Mouse (Mus musculus) MEL (cell line): ENCODE measurements around the gene Pisd. TPM values are rescaled to one million over a fixed set of nuclear protein-coding genes. Genes with fewer than 3 reads are reported as not detected.

ENCODE experiments used
- DNase-seq: peaks from one replicate; pipeline ENCODE4 v3.0.0; 2011; ENCODE audit warnings: low read depth, low spot score
- H3K27ac ChIP-seq: 2 replicates; pipeline ENCODE4 v1.5.1; 2012; ENCODE audit warnings: low read depth, mild to moderate bottlenecking, control low read depth, low read length, moderate library complexity; ENCODE audit not compliant: control insufficient read depth
- H3K27me3 ChIP-seq, 2 experiments: fragments of 150-350 bp in 1 of 2; sonication (generic) in 1 of 2; 2 replicates each; pipeline ENCODE4 v1.6.1; 2012; ENCODE audit warnings: low read length in 2 of 2, mild to moderate bottlenecking in 2 of 2, improper control_type of control experiment in 1 of 2, moderate library complexity in 1 of 2; ENCODE audit not compliant: insufficient read depth in 2 of 2, control insufficient read depth in 1 of 2
- H3K36me3 ChIP-seq, 2 experiments: 2 replicates each; pipeline ENCODE4 v1.6.1; 2012 to 2014; ENCODE audit warnings: low read length in 2 of 2, improper control_type of control experiment in 1 of 2, inconsistent platforms in 1 of 2, mild to moderate bottlenecking in 1 of 2; ENCODE audit not compliant: insufficient read depth in 2 of 2, control insufficient read depth in 1 of 2
- H3K4me1 ChIP-seq, 2 experiments: fragments of 150-350 bp in 1 of 2; sonication (generic) in 1 of 2; 2 replicates each; pipeline ENCODE4 v1.6.1; 2012; ENCODE audit warnings: low read length in 2 of 2, improper control_type of control experiment in 1 of 2, mild to moderate bottlenecking in 1 of 2; ENCODE audit not compliant: insufficient read depth in 2 of 2, control insufficient read depth in 1 of 2
- H3K4me3 ChIP-seq, 2 experiments: fragments of 150-350 bp in 1 of 2; sonication (generic) in 1 of 2; 2 replicates each; pipeline ENCODE4 v1.5.1; 2012; ENCODE audit warnings: low read depth in 2 of 2, low read length in 2 of 2, mild to moderate bottlenecking in 2 of 2, moderate library complexity in 2 of 2, control low read depth in 1 of 2, improper control_type of control experiment in 1 of 2; ENCODE audit not compliant: control insufficient read depth in 1 of 2, insufficient read depth in 1 of 2
- H3K79me2 ChIP-seq: 2 replicates; pipeline ENCODE4 v1.6.1; 2012; ENCODE audit warnings: mild to moderate bottlenecking, low read length, moderate library complexity; ENCODE audit not compliant: control insufficient read depth, poor library complexity, insufficient read depth
- H3K9ac ChIP-seq: 2 replicates; pipeline ENCODE4 v1.6.1; 2012; ENCODE audit warnings: low read depth, mild to moderate bottlenecking, control low read depth, low read length, moderate library complexity; ENCODE audit not compliant: control insufficient read depth, poor library complexity, severe bottlenecking
- H3K9me3 ChIP-seq: fragments of 150-350 bp; sonication (generic); replicated peaks from 2 replicates; pipeline ENCODE4 v1.6.1; 2012; ENCODE audit warnings: mild to moderate bottlenecking, low read length, improper control_type of control experiment, moderate library complexity; ENCODE audit not compliant: insufficient read depth
- BHLHE40 ChIP-seq: IDR thresholded peaks from 2 replicates; pipeline ENCODE4 v1.6.1; 2012; ENCODE audit warnings: low read depth, mild to moderate bottlenecking, inconsistent platforms, low read length, improper control_type of control experiment, borderline replicate concordance
- CHD2 ChIP-seq: IDR thresholded peaks from 2 replicates; pipeline ENCODE4 v1.6.1; 2011; ENCODE audit warnings: low read length, improper control_type of control experiment
- CTCF ChIP-seq, 3 experiments: IDR thresholded peaks in 2 of 3; conservative IDR thresholded peaks in 1 of 3; 2 replicates each; pipeline ENCODE4 v1.5.1; 2011 to 2012; ENCODE audit warnings: low read length in 3 of 3, low read depth in 2 of 3, mild to moderate bottlenecking in 2 of 3, improper control_type of control experiment in 1 of 3, inconsistent platforms in 1 of 3, mixed read lengths in 1 of 3, moderate library complexity in 1 of 3; ENCODE audit not compliant: control insufficient read depth in 1 of 3, insufficient read depth in 1 of 3, poor library complexity in 1 of 3, severe bottlenecking in 1 of 3
- E2F4 ChIP-seq: IDR thresholded peaks from 2 replicates; pipeline ENCODE4 v1.6.1; 2011; ENCODE audit warnings: low read depth, low read length, improper control_type of control experiment, borderline replicate concordance
- ELF1 ChIP-seq: IDR thresholded peaks from 2 replicates; pipeline ENCODE4 v1.6.1; 2014; ENCODE audit warnings: low read depth, mild to moderate bottlenecking, inconsistent platforms, low read length, improper control_type of control experiment, moderate library complexity
- ETS1 ChIP-seq: IDR thresholded peaks from 2 replicates; pipeline ENCODE4 v1.6.1; 2012; ENCODE audit warnings: low read depth, mild to moderate bottlenecking, inconsistent platforms, low read length, improper control_type of control experiment, moderate library complexity
- JUND ChIP-seq: IDR thresholded peaks from 2 replicates; pipeline ENCODE4 v1.6.1; 2011; ENCODE audit warnings: low read depth, mild to moderate bottlenecking, improper control_type of control experiment, low read length
- MAX ChIP-seq: IDR thresholded peaks from 2 replicates; pipeline ENCODE4 v1.6.1; 2011; ENCODE audit warnings: low read length, improper control_type of control experiment
- MAZ ChIP-seq: IDR thresholded peaks from 2 replicates; pipeline ENCODE4 v1.6.1; 2012; ENCODE audit warnings: low read depth, mild to moderate bottlenecking, inconsistent platforms, low read length, improper control_type of control experiment
- MYC ChIP-seq: IDR thresholded peaks from 2 replicates; pipeline ENCODE4 v1.6.1; 2011; ENCODE audit warnings: low read depth, mild to moderate bottlenecking, low read length, improper control_type of control experiment, moderate library complexity
- NELFE ChIP-seq: IDR thresholded peaks from 2 replicates; pipeline ENCODE4 v1.6.1; 2011; ENCODE audit warnings: low read depth, low read length, improper control_type of control experiment
- NRF1 ChIP-seq: IDR thresholded peaks from 2 replicates; pipeline ENCODE4 v1.6.1; 2014; ENCODE audit warnings: low read depth, mild to moderate bottlenecking, inconsistent platforms, low read length, improper control_type of control experiment, moderate library complexity; ENCODE audit not compliant: poor library complexity, insufficient read depth, severe bottlenecking
- POLR2AphosphoS2 ChIP-seq: IDR thresholded peaks from 2 replicates; pipeline ENCODE4 v1.6.1; 2011; ENCODE audit warnings: low read length, improper control_type of control experiment
- POLR2AphosphoS5 ChIP-seq: IDR thresholded peaks from 2 replicates; pipeline ENCODE4 v1.6.1; 2012; ENCODE audit warnings: low read depth, borderline replicate concordance, mild to moderate bottlenecking, inconsistent platforms, low read length, moderate library complexity, mixed read lengths
- SMC3 ChIP-seq: IDR thresholded peaks from 2 replicates; pipeline ENCODE4 v1.6.1; 2011; ENCODE audit warnings: low read depth, low read length, improper control_type of control experiment
- TAL1 ChIP-seq: IDR thresholded peaks from 2 replicates; pipeline ENCODE4 v1.6.1; 2012; ENCODE audit warnings: mild to moderate bottlenecking, inconsistent platforms, low read length, moderate library complexity, mixed read lengths
- TBP ChIP-seq: IDR thresholded peaks from 2 replicates; pipeline ENCODE4 v1.8.0; 2011; ENCODE audit warnings: low read depth, low read length, improper control_type of control experiment
- TCF12 ChIP-seq: IDR thresholded peaks from 2 replicates; pipeline ENCODE4 v1.6.1; 2014; ENCODE audit warnings: low read depth, mild to moderate bottlenecking, inconsistent platforms, low read length, improper control_type of control experiment, moderate library complexity
- USF1 ChIP-seq: IDR thresholded peaks from 2 replicates; pipeline ENCODE4 v1.6.1; 2014; ENCODE audit warnings: low read depth, mild to moderate bottlenecking, inconsistent platforms, low read length, improper control_type of control experiment, moderate library complexity
- ZMIZ1 ChIP-seq: IDR thresholded peaks from 2 replicates; pipeline ENCODE4 v1.6.1; 2012; ENCODE audit warnings: low read depth, mild to moderate bottlenecking, inconsistent platforms, low read length, improper control_type of control experiment, moderate library complexity
- polyA plus RNA-seq, 2 experiments: library from polyadenylated mRNA; stranded (reverse) in 1 of 2; unstranded in 1 of 2; fragments of >175 nt in 1 of 2; fragments of >200 nt in 1 of 2; gene quantifications; 2 replicates each; pipeline versions ENCODE4 v1.2.1 to v1.2.4; 2012; ENCODE audit warnings: low replicate concordance in 2 of 2, low read depth in 1 of 2; ENCODE audit not compliant: insufficient read length in 2 of 2, insufficient read depth in 1 of 2, missing spikeins in 1 of 2
- total RNA-seq: library from RNA; depleted of rRNA; stranded (reverse); fragments of 300-350 nt; gene quantifications from 2 replicates; pipeline ENCODE4 v1.2.3, GENCODE M21; 2012

Gene Pisd
- total and polyA plus RNA-seq, 3 experiments: 59.5 to 76.3 (median 70.1) TPM

DNA sequence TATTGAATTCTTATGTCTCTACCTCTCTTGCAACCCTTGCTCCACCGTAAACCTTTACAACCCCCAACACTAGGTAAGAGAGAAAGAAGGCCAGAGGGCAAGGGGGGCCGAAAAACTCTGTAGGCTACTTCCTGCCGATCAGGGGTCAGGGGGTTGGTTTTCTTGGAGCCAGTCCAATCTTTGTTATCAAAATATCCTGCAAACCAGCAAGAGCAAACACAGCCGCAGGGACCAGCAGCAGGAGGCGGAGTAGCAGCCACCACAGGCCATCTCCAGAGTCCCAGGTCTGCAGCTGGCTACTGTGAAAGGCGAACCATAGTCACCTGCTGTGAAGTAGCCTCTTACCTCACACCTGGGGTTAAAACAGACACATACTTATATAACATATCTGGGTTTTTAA lies 66.5 kb downstream of the Pisd start:
- Histone ChIP-seq H3K9me3 (no peaks in the 10 kb centered on the region), H3K79me2 (no peaks in the 10 kb centered on the region), H3K36me3 (no peaks in the 10 kb centered on the region), H3K27ac (no peak overlapping the region), H3K27me3 (no peaks in the 10 kb centered on the region), H3K4me3 (no peak overlapping the region), H3K9ac (no peak overlapping the region), H3K4me1 (peaks cover 0 to 2% of the 10 kb centered on the region in 2 experiments; a peak in 1 of 4 replicates)
- TF ChIP-seq MAX (no peak), SMC3 (no peak), ETS1 (no peak), TCF12 (no peak), USF1 (no peak), CHD2 (no peak), E2F4 (no peak), BHLHE40 (no peak), POLR2AphosphoS2 (no peak), TAL1 (no peak), TBP (no peak), MAZ (no peak), NELFE (no peak), CTCF (IDR thresholded peaks at IDR 0.05 in 2 of 3, conservative IDR thresholded peaks at IDR 0.05 in 1 of 3; ENCODE audit: control insufficient read depth in 1 of 3, insufficient read depth in 1 of 3, low read depth in 2 of 3, low read length in 3 of 3, poor library complexity in 1 of 3, severe bottlenecking in 1 of 3) (no peak), ELF1 (no peak), JUND (no peak), MYC (no peak)
- DNase-seq: no peak

DNA sequence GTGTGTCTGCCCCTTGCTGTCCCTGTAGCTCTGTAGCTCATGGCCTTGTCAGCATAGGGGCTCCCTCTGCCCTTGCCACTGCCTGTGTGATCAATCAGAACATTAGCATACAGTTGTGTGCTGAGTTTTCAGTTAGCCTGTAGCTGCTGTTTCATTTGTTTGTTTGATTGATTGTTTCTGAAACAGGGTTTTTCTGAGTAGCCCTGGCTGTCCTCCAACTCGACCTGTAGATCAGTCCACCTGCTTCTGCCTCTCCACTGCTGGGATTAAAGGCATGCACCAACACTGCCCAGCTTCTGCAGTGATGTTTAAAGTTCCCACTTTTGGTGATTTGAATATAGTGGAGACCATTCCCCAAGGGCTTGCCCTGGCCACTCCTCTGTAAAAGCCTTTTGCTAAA lies 67.7 kb downstream of the Pisd start:
- H3K36me3 ChIP-seq: no peaks in the 10 kb centered on the region
- no peak overlapping the region for H3K4me3 ChIP-seq
- no peak for TF ChIP-seq NRF1
- TF ChIP-seq POLR2AphosphoS5: no peak
- no peak for TF ChIP-seq TCF12
- TF ChIP-seq ZMIZ1: no peak
- TF ChIP-seq, all 39 proteins: peak for 0
- Histone ChIP-seq H3K79me2 (no peaks in the 10 kb centered on the region), H3K9ac (no peak overlapping the region), H3K27ac (no peak overlapping the region), H3K27me3 (no peaks in the 10 kb centered on the region), H3K9me3 (no peaks in the 10 kb centered on the region), H3K4me1 (no peaks in the 10 kb centered on the region)
- no peak for DNase-seq
